ENCODE assay signal across 8 mouse cellular contexts in the genomic region with DNA sequence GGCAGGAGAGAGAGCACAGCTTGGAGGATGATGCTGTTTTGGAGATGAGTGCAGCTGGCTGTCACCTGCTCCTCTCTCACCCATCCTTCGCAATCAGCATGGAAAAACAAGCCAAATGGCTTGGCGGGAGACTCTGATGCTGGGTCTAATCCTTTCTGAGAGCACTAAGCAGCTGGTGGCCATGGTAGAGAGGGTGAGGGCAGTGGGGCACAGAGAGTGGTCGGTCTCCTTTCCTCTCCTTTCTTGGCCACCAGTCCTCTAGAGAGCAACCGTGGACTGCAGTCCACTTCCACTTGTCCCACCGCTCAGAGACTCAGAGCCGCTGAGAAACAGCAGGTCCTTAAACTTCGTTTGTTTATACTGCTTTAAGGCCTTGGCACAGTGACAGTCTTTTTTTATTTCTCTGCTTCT. TPM values are rescaled to one million over a fixed set of nuclear protein-coding genes. Genes with fewer than 3 reads are reported as not detected.
DNase-seq lines count a peak whose midpoint lies in the region; ATAC-seq and TF ChIP-seq lines count a peak whose summit lies in the region.

No protein-coding gene starts in this region.

- H3K4me1 ChIP-seq in liver, adult 2 months (ENCODE audit: control insufficient read depth, insufficient read depth, low read length): peaks cover 4% of the 10 kb centered on the region; the same call in 1 of the 2 replicates
- peaks cover 19% of the 10 kb centered on the region for H3K4me1 ChIP-seq in embryonic facial prominence, embryonic 14.5 days (ENCODE audit: control insufficient read depth, insufficient read depth, low read length)
- peaks cover 3% of the 10 kb centered on the region; the same call in 1 of the 2 replicates for H3K4me1 ChIP-seq in intestine, postnatal 0 days (replicated peaks; ENCODE audit: control insufficient read depth, insufficient read depth, low read length)
- peaks cover 21% of the 10 kb centered on the region for H3K4me1 ChIP-seq in neural tube, embryonic 14.5 days (ENCODE audit: control insufficient read depth, insufficient read depth, low read length)

- DNase-seq in liver, adult 2 months (ENCODE audit: extremely low read depth, low read depth, low spot score): peak; percentile 9
- DNase-seq in liver: no peak
- DNase-seq in embryonic facial prominence, embryonic 14.5 days (ENCODE audit: low spot score): no peak
- no peak for DNase-seq in T-cell, adult 2 months (ENCODE audit: low spot score)
- no peak for DNase-seq in ovary, adult 18-20 months (ENCODE audit: low spot score)
- DNase-seq in left cerebral cortex, postnatal 14 days (ENCODE audit: low spot score in 2 of 2): no peak

- no peaks in the 10 kb centered on the region for H3K9me3 ChIP-seq in embryonic facial prominence, embryonic 14.5 days (ENCODE audit: control insufficient read depth, low read length)
- H3K9me3 ChIP-seq in intestine, postnatal 0 days (ENCODE audit: control insufficient read depth): no peaks in the 10 kb centered on the region
- no peaks in the 10 kb centered on the region for H3K9me3 ChIP-seq in neural tube, embryonic 14.5 days (ENCODE audit: control insufficient read depth, low read length)

- no peak overlapping the region for H3K4me3 ChIP-seq in liver, adult 2 months (ENCODE audit: insufficient read depth, low read depth, low read length)
- peak overlapping the region; percentile 32 for H3K4me3 ChIP-seq in embryonic facial prominence, embryonic 14.5 days (ENCODE audit: low read depth, low read length)
- peak overlapping the region; percentile 29; the same call in 1 of the 2 replicates for H3K4me3 ChIP-seq in intestine, postnatal 0 days (ENCODE audit: low read depth, low read length)
- 0 out of 2 replicates have a peak overlapping the region, but pooled peaks have one; percentile 14 for H3K4me3 ChIP-seq in neural tube, embryonic 14.5 days (ENCODE audit: low read depth, low read length)

- intact Hi-C loops in left cerebral cortex, postnatal 14 days (cut with DNase I): no loop called here

- H3K27me3 ChIP-seq in liver, adult 2 months (ENCODE audit: control insufficient read depth, insufficient read depth, low read length): no peaks in the 10 kb centered on the region
- H3K27me3 ChIP-seq in embryonic facial prominence, embryonic 14.5 days (replicated peaks; ENCODE audit: control insufficient read depth, insufficient read depth, low read length): no peaks in the 10 kb centered on the region
- peaks cover 3% of the 10 kb centered on the region; the same call in 1 of the 2 replicates for H3K27me3 ChIP-seq in intestine, postnatal 0 days (replicated peaks; ENCODE audit: control insufficient read depth, insufficient read depth, low read length)
- H3K27me3 ChIP-seq in neural tube, embryonic 14.5 days (ENCODE audit: control insufficient read depth, insufficient read depth, low read length): no peaks in the 10 kb centered on the region

- no peaks in the 10 kb centered on the region for H3K36me3 ChIP-seq in liver, adult 2 months (ENCODE audit: control insufficient read depth, insufficient read depth, low read length)
- H3K36me3 ChIP-seq in embryonic facial prominence, embryonic 14.5 days (ENCODE audit: control insufficient read depth, insufficient read depth, low read length): no peaks in the 10 kb centered on the region
- no peaks in the 10 kb centered on the region for H3K36me3 ChIP-seq in intestine, postnatal 0 days (ENCODE audit: control insufficient read depth, insufficient read depth)
- no peaks in the 10 kb centered on the region for H3K36me3 ChIP-seq in neural tube, embryonic 14.5 days (ENCODE audit: control insufficient read depth, insufficient read depth, low read length)

- no peak overlapping the region for H3K9ac ChIP-seq in liver, adult 2 months (ENCODE audit: low read depth, low read length)
- H3K9ac ChIP-seq in embryonic facial prominence, embryonic 14.5 days (ENCODE audit: low read depth, low read length): 0 out of 2 replicates have a peak overlapping the region, but pooled peaks have one; percentile 15
- no peak overlapping the region for H3K9ac ChIP-seq in intestine, postnatal 0 days (ENCODE audit: low read depth, low read length)
- H3K9ac ChIP-seq in neural tube, embryonic 14.5 days (replicated peaks; ENCODE audit: low read depth, low read length): no peak overlapping the region

- no peak for TF ChIP-seq POLR2A in liver, adult 2 months (IDR thresholded peaks at IDR 0.05; ENCODE audit: extremely low read depth, insufficient read depth, low read length)

- H3K4me2 ChIP-seq in embryonic facial prominence, embryonic 14.5 days (ENCODE audit: low read depth, low read length): peak overlapping the region; percentile 56
- H3K4me2 ChIP-seq in intestine, postnatal 0 days (replicated peaks; ENCODE audit: low read depth): peak overlapping the region; percentile 63
- peak overlapping the region; percentile 42 for H3K4me2 ChIP-seq in neural tube, embryonic 14.5 days (ENCODE audit: low read depth, low read length)

- TF ChIP-seq CTCF in liver, adult 2 months (IDR thresholded peaks at IDR 0.05; ENCODE audit: low read depth, low read length): no peak
- TF ChIP-seq CTCF in intestine, postnatal 0 days (IDR thresholded peaks at IDR 0.05; ENCODE audit: low read depth): no peak

- no peaks in the 10 kb centered on the region for H3K79me2 ChIP-seq in liver, adult 2 months (ENCODE audit: control insufficient read depth, insufficient read depth, low read length)

- peak; percentile 48 for ATAC-seq in embryonic facial prominence, embryonic 14.5 days (ENCODE audit: low read depth)
- peak; percentile 23; the same call in 1 of the 2 replicates for ATAC-seq in intestine, postnatal 0 days
- peak; percentile 47 for ATAC-seq in neural tube, embryonic 14.5 days (ENCODE audit: low read depth)

- 11% methylated on average over 7 of the region's 7 CpGs for WGBS in liver, adult 2 months
- WGBS in embryonic facial prominence, embryonic 14.5 days: 9% methylated on average over 7 of the region's 7 CpGs
- 12% methylated on average over 7 of the region's 7 CpGs for WGBS in intestine, postnatal 0 days
- WGBS in neural tube, embryonic 14.5 days: 6% methylated on average over 7 of the region's 7 CpGs

- H3K27ac ChIP-seq in liver, adult 2 months (replicated peaks; ENCODE audit: insufficient read depth, low read depth, low read length): no peak overlapping the region
- H3K27ac ChIP-seq in embryonic facial prominence, embryonic 14.5 days (replicated peaks; ENCODE audit: low read depth, low read length): 0 out of 2 replicates have a peak overlapping the region, but pooled peaks have one; percentile 25
- H3K27ac ChIP-seq in intestine, postnatal 0 days (ENCODE audit: low read depth, low read length): no peak overlapping the region
- H3K27ac ChIP-seq in neural tube, embryonic 14.5 days (ENCODE audit: low read depth, low read length): peak overlapping the region; percentile 75

RNA-seq across cellular contexts. Expression of gene Pde1b, which starts 10.8 kb away (rescaled TPM):
- 0.46 and 0.81 TPM in 2 replicates for total RNA-seq in liver, adult 2 months (2014; rRNA removed)
- polyA plus RNA-seq in liver, adult 2 months (2012; rRNA removed): 0.55 and 1.0 TPM in 2 replicates
- 6.1 and 7.2 TPM in 2 replicates for polyA plus RNA-seq in embryonic facial prominence, embryonic 14.5 days (2014; fragmentation: Nextera tagmentation; extraction: Ambion mirVana)
- polyA plus RNA-seq in intestine, postnatal 0 days (2015; fragmentation: Nextera tagmentation; extraction: Ambion mirVana): 4.0 and 4.5 TPM in 2 replicates
- 99.0 and 99.6 TPM in 2 replicates for polyA plus RNA-seq in neural tube, embryonic 14.5 days (2014; fragmentation: Nextera tagmentation; extraction: Ambion mirVana)
- total RNA-seq in left cerebral cortex, postnatal 14 days (2021): 100 to 1,000 TPM in 1 of 2 experiments, 10 to 100 TPM in 1; 94.8 to 109 TPM

RNA-seq across cellular contexts. Expression of gene Ppp1r1a, which starts 24.2 kb away (rescaled TPM):
- total RNA-seq in liver, adult 2 months (2014; rRNA removed): 0.09 TPM in 1 of 2 replicates, not detected in the other
- not detected in 2 replicates for polyA plus RNA-seq in liver, adult 2 months (2012; rRNA removed)
- 16.7 and 18.1 TPM in 2 replicates for polyA plus RNA-seq in embryonic facial prominence, embryonic 14.5 days (2014; fragmentation: Nextera tagmentation; extraction: Ambion mirVana)
- polyA plus RNA-seq in intestine, postnatal 0 days (2015; fragmentation: Nextera tagmentation; extraction: Ambion mirVana): 6.1 and 7.8 TPM in 2 replicates
- polyA plus RNA-seq in neural tube, embryonic 14.5 days (2014; fragmentation: Nextera tagmentation; extraction: Ambion mirVana): 98.6 and 110 TPM in 2 replicates
- 100 to 1,000 TPM; 147 to 153 TPM for total RNA-seq in left cerebral cortex, postnatal 14 days (2021)

RNA-seq across cellular contexts. Expression of gene Glycam1, which starts 51.3 kb away (rescaled TPM):
- total RNA-seq in liver, adult 2 months (2014; rRNA removed): not detected in 2 replicates
- not detected in 2 replicates for polyA plus RNA-seq in liver, adult 2 months (2012; rRNA removed)
- polyA plus RNA-seq in embryonic facial prominence, embryonic 14.5 days (2014; fragmentation: Nextera tagmentation; extraction: Ambion mirVana): not detected in 2 replicates
- polyA plus RNA-seq in intestine, postnatal 0 days (2015; fragmentation: Nextera tagmentation; extraction: Ambion mirVana): 1.1 and 3.8 TPM in 2 replicates
- polyA plus RNA-seq in neural tube, embryonic 14.5 days (2014; fragmentation: Nextera tagmentation; extraction: Ambion mirVana): not detected in 2 replicates
- total RNA-seq in left cerebral cortex, postnatal 14 days (2021): 1 to 10 TPM in 1 of 2 experiments, under 1 TPM in 1; 0.97 to 1.0 TPM

Comparison
In these comparisons a context has a peak if more than half of its experiments do, and no peak if none do; other contexts are left out.
1. H3K27ac ChIP-seq: peak in embryonic facial prominence, embryonic 14.5 days (single experiment) and neural tube, embryonic 14.5 days (single experiment); none in liver, adult 2 months (single experiment) and intestine, postnatal 0 days (single experiment).
2. RNA of gene Pde1b, which starts 10.8 kb away (polyA plus RNA-seq): 99.0 to 99.6 TPM in neural tube, embryonic 14.5 days; 6.1 to 7.2 TPM in embryonic facial prominence, embryonic 14.5 days, 4.0 to 4.5 TPM in intestine, postnatal 0 days and 0.55 to 1.0 TPM in liver, adult 2 months; every median in the first group is over 10 times any median in the second.
3. Peak in every context shown above with its lines, with median percentiles within 50 percentile points of each other: ATAC-seq and H3K4me2 ChIP-seq.